Mouse (Mus musculus): ENCODE data around the gene Wdr27.

DNA sequence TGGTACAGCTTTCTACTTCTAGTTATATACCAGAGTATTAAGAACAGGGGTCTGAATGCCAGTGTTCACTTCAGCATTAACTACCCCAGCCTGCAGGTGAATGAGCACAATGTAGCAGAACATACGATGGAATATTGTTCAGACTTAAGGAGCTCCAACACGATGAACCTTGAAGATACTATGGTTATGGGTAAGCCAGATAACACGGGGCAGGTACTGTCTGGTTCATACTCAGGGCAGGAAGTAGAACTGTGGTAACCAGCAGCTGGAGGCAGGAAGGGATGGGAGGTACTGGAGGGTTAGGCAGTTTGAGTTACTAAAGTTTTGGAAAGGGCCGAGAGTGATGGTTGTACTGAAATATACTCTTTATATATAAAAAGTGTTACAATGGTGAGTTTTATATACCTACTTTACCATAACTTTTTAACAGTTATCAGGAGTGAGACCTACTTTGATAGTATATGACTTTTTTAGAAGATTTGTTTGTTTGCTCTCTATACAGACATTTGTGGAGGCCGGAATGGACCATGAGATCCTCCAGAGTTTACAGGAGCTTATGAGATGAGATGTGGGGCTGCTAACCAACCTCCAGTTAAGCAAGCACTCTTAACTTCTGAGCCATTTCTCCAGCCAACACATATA, 15.8 kb upstream of the Wdr27 start:
- TF ChIP-seq CTCF (IDR thresholded peaks at IDR 0.05; ENCODE audit: low read depth, low read length) = no peak
- no peak for TF ChIP-seq POLR2A (IDR thresholded peaks at IDR 0.05; ENCODE audit: borderline replicate concordance, low read depth, low read length)
